Mouse (Mus musculus) heart, adult 2 months (tissue): ENCODE results near the gene Arhgef28. TPM values are rescaled to one million over a fixed set of nuclear protein-coding genes. Genes with fewer than 3 reads are reported as not detected.

Source experiments
- DNase-seq, 2 experiments: peaks; one replicate each; pipeline ENCODE4 v3.0.0; 2021
- H3K27ac ChIP-seq: fragments of 200-600 bp; 2 replicates; pipeline ENCODE4 v1.8.1; 2022
- H3K27me3 ChIP-seq: fragments of 200-500 bp; 2 replicates; pipeline ENCODE4 v1.6.1; 2012; ENCODE audit warnings: mild to moderate bottlenecking, low read length, inconsistent platforms, mixed read lengths; ENCODE audit not compliant: control insufficient read depth, insufficient read depth
- H3K36me3 ChIP-seq: fragments of 200-500 bp; 2 replicates; pipeline ENCODE4 v1.6.1; 2012; ENCODE audit warnings: low read length, inconsistent platforms; ENCODE audit not compliant: control insufficient read depth, insufficient read depth
- H3K4me1 ChIP-seq: fragments of 200-500 bp; 2 replicates; pipeline ENCODE4 v1.6.1; 2011; ENCODE audit warnings: low read length; ENCODE audit not compliant: control insufficient read depth, insufficient read depth
- H3K4me3 ChIP-seq: fragments of 200-600 bp; 2 replicates; pipeline ENCODE4 v1.8.1; 2022
- H3K79me2 ChIP-seq: fragments of 200-500 bp; replicated peaks from 2 replicates; pipeline ENCODE4 v1.6.1; 2012; ENCODE audit warnings: mild to moderate bottlenecking, inconsistent platforms, low read length, moderate library complexity, mixed read lengths; ENCODE audit not compliant: control insufficient read depth, insufficient read depth
- H3K9ac ChIP-seq: fragments of 200-500 bp; 2 replicates; pipeline ENCODE4 v1.6.1; 2012; ENCODE audit warnings: low read depth, mild to moderate bottlenecking, control low read depth, inconsistent platforms, low read length, mixed read lengths
- CTCF ChIP-seq: fragments of 200-600 bp; IDR thresholded peaks from 2 replicates; pipeline ENCODE4 v1.8.1; 2022; ENCODE audit warnings: antibody characterized with exemption, mild to moderate bottlenecking, moderate library complexity
- EP300 ChIP-seq: fragments of 200-500 bp; IDR thresholded peaks from 2 replicates; pipeline ENCODE4 v1.6.1; 2011; ENCODE audit warnings: low read depth, low read length, control low read depth; ENCODE audit not compliant: insufficient read depth
- POLR2A ChIP-seq: fragments of 200-500 bp; IDR thresholded peaks from 2 replicates; pipeline ENCODE4 v1.6.1; 2011; ENCODE audit warnings: mild to moderate bottlenecking, low read depth, low read length, control low read depth; ENCODE audit not compliant: insufficient read depth
- WGBS: fragments of 180-500 bp; shearing (Covaris S2); methylation state at CpG from one replicate; pipeline ENCODE4 v1.1.7; 2018; 5-methylcytosine and 5-hydroxymethylcytosine counted together
- intact Hi-C: fragments of 180-260 bp; cut with DNase I; formaldehyde crosslinking; loops from one replicate; pipeline ENCODE4 v1.15.1; 2025
- polyA plus RNA-seq: library from polyadenylated mRNA; depleted of rRNA; stranded (reverse); fragments of >200 nt; gene quantifications from 2 replicates; pipeline ENCODE4 v1.2.3, GENCODE M21; 2012
- total RNA-seq, 2 experiments: library from RNA; stranded (reverse); gene quantifications; 2 replicates each; pipeline ENCODE4 v1.2.3; 2021

The Arhgef28 gene
- total and polyA plus RNA-seq, 3 experiments = 2.4 to 5.2 (median 4.6) TPM

GRCm38 (mm10) chr13:97973915-97974314, 232.3 kb downstream of the Arhgef28 start:
- Histone ChIP-seq H3K9ac (no peak overlapping the region), H3K4me3 (no peak overlapping the region), H3K36me3 (no peaks in the 10 kb centered on the region; the same call in 1 of the 2 replicates), H3K79me2 (no peaks in the 10 kb centered on the region), H3K4me1 (no peaks in the 10 kb centered on the region), H3K27ac (no peak overlapping the region), H3K27me3 (no peaks in the 10 kb centered on the region)
- no peak for TF ChIP-seq CTCF
- no peak for TF ChIP-seq POLR2A
- no peak for TF ChIP-seq EP300
- intact Hi-C loops = no loop called here
- DNase-seq = no peak
- 79% methylated on average over 4 of the region's 4 CpGs for WGBS

GRCm38 (mm10) chr13:97966077-97966476, 240.2 kb downstream of the Arhgef28 start:
- Histone ChIP-seq H3K27me3 (no peaks in the 10 kb centered on the region), H3K4me1 (no peaks in the 10 kb centered on the region), H3K79me2 (no peaks in the 10 kb centered on the region), H3K9ac (no peak overlapping the region), H3K36me3 (no peaks in the 10 kb centered on the region), H3K27ac (no peak overlapping the region), H3K4me3 (no peak overlapping the region)
- no peak for DNase-seq
- 64% methylated on average over 5 of the region's 5 CpGs for WGBS
- TF ChIP-seq EP300 (no peak), CTCF (no peak), POLR2A (no peak)
- intact Hi-C loops = no loop called here

GRCm38 (mm10) chr13:97964892-97965424, 241.3 kb downstream of the Arhgef28 start:
- intact Hi-C loops = no loop called here

GRCm38 (mm10) chr13:97960142-97960541, 246.1 kb downstream of the Arhgef28 start:
- H3K79me2 ChIP-seq = no peaks in the 10 kb centered on the region
- H3K4me1 ChIP-seq = 0 out of 2 replicates have a peak, but pooled peaks cover 2% of the 10 kb centered on the region
- no peak overlapping the region for H3K4me3 ChIP-seq
- H3K27ac ChIP-seq = no peak overlapping the region
- no peaks in the 10 kb centered on the region for H3K36me3 ChIP-seq
- no peaks in the 10 kb centered on the region for H3K27me3 ChIP-seq
- no peak overlapping the region for H3K9ac ChIP-seq
- 84% methylated on average over 4 of the region's 4 CpGs for WGBS
- DNase-seq = no peak
- intact Hi-C loops = no loop called here
- no peak for TF ChIP-seq CTCF
- no peak for TF ChIP-seq EP300
- TF ChIP-seq POLR2A = no peak

More at GRCm38 (mm10) chr13:97964892-97965424, 241.3 kb downstream of the Arhgef28 start:
- Histone ChIP-seq H3K36me3 (no peaks in the 10 kb centered on the region), H3K4me1 (no peaks in the 10 kb centered on the region), H3K27me3 (no peaks in the 10 kb centered on the region), H3K4me3 (no peak overlapping the region), H3K27ac (no peak overlapping the region), H3K79me2 (no peaks in the 10 kb centered on the region), H3K9ac (no peak overlapping the region)
- TF ChIP-seq EP300 = no peak
- TF ChIP-seq CTCF = no peak
- TF ChIP-seq POLR2A = no peak
- 74% methylated on average over 9 of the region's 9 CpGs for WGBS
- no peak for DNase-seq

GRCm38 (mm10) chr13:97959394-97959888, 246.8 kb downstream of the Arhgef28 start:
- Histone ChIP-seq H3K4me1 (0 out of 2 replicates have a peak, but pooled peaks cover 2% of the 10 kb centered on the region), H3K79me2 (no peaks in the 10 kb centered on the region), H3K27ac (no peak overlapping the region), H3K36me3 (no peaks in the 10 kb centered on the region), H3K4me3 (no peak overlapping the region), H3K27me3 (no peaks in the 10 kb centered on the region), H3K9ac (no peak overlapping the region)
- DNase-seq = no peak
- 28% methylated on average over 7 of the region's 7 CpGs for WGBS
- TF ChIP-seq EP300 (no peak), CTCF (no peak), POLR2A (no peak)
- intact Hi-C loops = no loop called here

- H3K4me3 ChIP-seq = no peak overlapping the region
- intact Hi-C loops = no loop called here
- 58% methylated on average over 9 of the region's 9 CpGs for WGBS
- H3K27me3 ChIP-seq = no peaks in the 10 kb centered on the region
- H3K27ac ChIP-seq = no peak overlapping the region
- TF ChIP-seq EP300 (no peak), POLR2A (no peak), CTCF (no peak)
- H3K4me1 ChIP-seq = 0 out of 2 replicates have a peak, but pooled peaks cover 2% of the 10 kb centered on the region
- H3K79me2 ChIP-seq = no peaks in the 10 kb centered on the region
- H3K9ac ChIP-seq = no peak overlapping the region
- H3K36me3 ChIP-seq = no peaks in the 10 kb centered on the region
- no peak for DNase-seq
Measured at GRCm38 (mm10) chr13:97955759-97956158, 250.5 kb downstream of the Arhgef28 start.
